Mouse (Mus musculus): ENCODE results near the gene Wasf2.

DNA sequence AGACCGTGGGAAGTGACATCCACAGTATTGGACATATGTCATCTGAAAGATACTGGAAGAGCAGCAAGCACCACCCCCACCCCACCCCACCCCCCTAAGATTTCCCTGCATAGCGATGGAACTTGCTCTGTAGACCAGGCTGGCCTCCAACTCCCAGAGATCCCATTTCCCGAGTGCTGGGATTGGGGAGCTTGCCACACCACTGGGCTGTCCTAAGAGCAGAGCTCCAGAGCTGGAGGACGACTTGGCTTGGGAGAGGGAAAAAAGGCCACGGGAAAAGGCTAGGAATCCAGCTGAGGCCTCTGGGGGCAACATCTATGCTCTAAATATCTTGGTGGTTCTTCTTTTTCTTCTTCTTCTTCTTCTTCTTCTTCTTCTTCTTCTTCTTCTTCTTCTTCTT, 104.5 kb downstream of the Wasf2 start:
- TF ChIP-seq POLR2A (IDR thresholded peaks at IDR 0.05; ENCODE audit: insufficient read length, low read depth) (no peak), TCF12 (IDR thresholded peaks at IDR 0.05; ENCODE audit: insufficient read depth, poor library complexity, severe bottlenecking) (no peak), USF1 (IDR thresholded peaks at IDR 0.05; ENCODE audit: low read depth) (no peak), CEBPB (IDR thresholded peaks at IDR 0.05; ENCODE audit: insufficient read depth, poor library complexity, severe bottlenecking) (no peak), MYOD1 (IDR thresholded peaks at IDR 0.05; ENCODE audit: control insufficient read depth in 1 of 3, insufficient read length in 2 of 3, low read depth in 2 of 3) (no peak), MAX (IDR thresholded peaks at IDR 0.05; ENCODE audit: low read depth) (no peak), REST (IDR thresholded peaks at IDR 0.05; ENCODE audit: insufficient read depth, insufficient read length) (no peak), POLR2AphosphoS2 (IDR thresholded peaks at IDR 0.05; ENCODE audit: insufficient read length, low read depth) (no peak), MYOG (IDR thresholded peaks at IDR 0.05; ENCODE audit: control insufficient read depth in 1 of 3, insufficient read depth in 1 of 3, insufficient read length in 2 of 3, low read depth in 2 of 3) (no peak), E2F4 (IDR thresholded peaks at IDR 0.05; ENCODE audit: insufficient read depth) (no peak), SRF (IDR thresholded peaks at IDR 0.05; ENCODE audit: control insufficient read depth, insufficient read length, low read depth) (no peak)

Data from myocyte (in vitro differentiated cells).